Mouse (Mus musculus): ENCODE measurements around the gene 1110004F10Rik.

DNA sequence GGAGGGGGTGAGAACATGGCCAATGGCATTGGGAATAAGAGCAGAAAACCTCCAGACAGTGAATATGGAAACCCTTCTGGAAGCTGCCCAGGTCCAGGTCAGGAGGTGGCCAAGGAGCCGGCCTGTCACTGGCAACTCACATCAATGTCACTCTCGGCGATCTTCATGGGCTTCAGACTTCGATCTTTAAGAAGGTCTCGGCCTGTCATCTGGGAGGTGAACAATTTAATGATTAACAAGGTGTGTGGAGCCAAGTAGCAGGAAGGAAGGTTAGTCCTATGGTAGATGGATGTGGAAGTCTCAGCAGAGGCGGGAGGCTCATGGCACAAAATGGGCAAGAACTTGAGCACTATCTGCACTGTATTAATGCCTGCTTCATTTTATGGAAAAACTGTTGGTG, 105.8 kb downstream of the 1110004F10Rik start:
- TF ChIP-seq CTCF (IDR thresholded peaks at IDR 0.05; ENCODE audit: borderline replicate concordance, control insufficient read depth, extremely low read depth, insufficient read depth, low read length, poor library complexity) (no peak), POLR2A (IDR thresholded peaks at IDR 0.05; ENCODE audit: control insufficient read depth, extremely low read depth, insufficient read depth, low read length, poor library complexity) (no peak)
